Mouse (Mus musculus): Measurements from ENCODE around the gene Lgi4. TPM values are rescaled to one million over a fixed set of nuclear protein-coding genes. Genes with fewer than 3 reads are reported as not detected.

Gene Lgi4
- polyA plus RNA-seq, 1 experiment from 2014 or later, result 0.57 TPM

- 44% methylated on average over 10 of the region's 10 CpGs for WGBS
- H3K9me3 ChIP-seq, result no peaks in the 10 kb centered on the region
Measured at GRCm38 (mm10) chr7:31114646-31115045, 55.5 kb downstream of the Lgi4 start.

GRCm38 (mm10) chr7:31115182-31115581, 56.0 kb downstream of the Lgi4 start, which contains the start of gene Hpn:
TSS of gene Hpn (minus strand) at chr7:31115290.
- H3K9ac ChIP-seq, result no peak within 1 kb of the TSS
- no peak within 1 kb of the TSS for H3K4me3 ChIP-seq
- H3K27ac ChIP-seq (replicated peaks), result no peak within 1 kb of the TSS
- WGBS, result 30% methylated on average over 15 of the region's 15 CpGs
- no peaks in the 10 kb centered on the region for H3K9me3 ChIP-seq
- no peaks in the 10 kb centered on the region for H3K36me3 ChIP-seq
- H3K4me1 ChIP-seq (replicated peaks), result 0 out of 2 replicates have a peak, but pooled peaks cover 7% of the 10 kb centered on the region
- no peak within 1 kb of the TSS for H3K4me2 ChIP-seq
- no peak for ATAC-seq (ENCODE audit: low FRiP score, low read depth)
- H3K27me3 ChIP-seq, result no peaks in the 10 kb centered on the region

More at GRCm38 (mm10) chr7:31114646-31115045, 55.5 kb downstream of the Lgi4 start:
- Histone ChIP-seq H3K9ac (no peak overlapping the region), H3K27ac (replicated peaks) (no peak overlapping the region), H3K4me3 (no peak overlapping the region), H3K27me3 (no peaks in the 10 kb centered on the region), H3K4me2 (no peak overlapping the region), H3K36me3 (no peaks in the 10 kb centered on the region), H3K4me1 (replicated peaks) (0 out of 2 replicates have a peak, but pooled peaks cover 7% of the 10 kb centered on the region)
- ATAC-seq (ENCODE audit: low FRiP score, low read depth), result no peak

- no peak overlapping the region for H3K9ac ChIP-seq
- ATAC-seq (ENCODE audit: low FRiP score, low read depth), result no peak; the same call in 1 of the 2 replicates
- H3K4me1 ChIP-seq (replicated peaks), result 0 out of 2 replicates have a peak, but pooled peaks cover 7% of the 10 kb centered on the region
- no peak overlapping the region for H3K27ac ChIP-seq (replicated peaks)
- H3K9me3 ChIP-seq, result no peaks in the 10 kb centered on the region
- H3K36me3 ChIP-seq, result no peaks in the 10 kb centered on the region
- WGBS, result 41% methylated on average over 17 of the region's 17 CpGs
- H3K4me2 ChIP-seq, result no peak overlapping the region
- no peak overlapping the region for H3K4me3 ChIP-seq
- no peaks in the 10 kb centered on the region for H3K27me3 ChIP-seq
Measured at GRCm38 (mm10) chr7:31115587-31116043, 56.5 kb downstream of the Lgi4 start.

- H3K4me1 ChIP-seq (replicated peaks), result 0 out of 2 replicates have a peak, but pooled peaks cover 7% of the 10 kb centered on the region
- no peaks in the 10 kb centered on the region for H3K27me3 ChIP-seq
- H3K27ac ChIP-seq (replicated peaks), result no peak overlapping the region
- ATAC-seq (ENCODE audit: low FRiP score, low read depth), result no peak; the same call in 1 of the 2 replicates
- WGBS, result 39% methylated on average over 16 of the region's 16 CpGs
- H3K4me3 ChIP-seq, result no peak overlapping the region
- no peak overlapping the region for H3K4me2 ChIP-seq
- no peak overlapping the region for H3K9ac ChIP-seq
- no peaks in the 10 kb centered on the region for H3K9me3 ChIP-seq
- H3K36me3 ChIP-seq, result no peaks in the 10 kb centered on the region
Measured at GRCm38 (mm10) chr7:31116721-31117145, 57.6 kb downstream of the Lgi4 start.

- Histone ChIP-seq H3K27me3 (no peaks in the 10 kb centered on the region), H3K4me1 (replicated peaks) (0 out of 2 replicates have a peak, but pooled peaks cover 7% of the 10 kb centered on the region), H3K9ac (no peak overlapping the region), H3K36me3 (no peaks in the 10 kb centered on the region), H3K4me2 (no peak overlapping the region), H3K27ac (replicated peaks) (no peak overlapping the region), H3K9me3 (no peaks in the 10 kb centered on the region), H3K4me3 (no peak overlapping the region)
- 83% methylated on average over 11 of the region's 11 CpGs for WGBS
- ATAC-seq (ENCODE audit: low FRiP score, low read depth), result no peak
Measured at GRCm38 (mm10) chr7:31117465-31117864, 58.3 kb downstream of the Lgi4 start.

GRCm38 (mm10) chr7:31118486-31118885, 59.3 kb downstream of the Lgi4 start:
- H3K36me3 ChIP-seq, result no peaks in the 10 kb centered on the region
- no peak for ATAC-seq (ENCODE audit: low FRiP score, low read depth)
- H3K27me3 ChIP-seq, result no peaks in the 10 kb centered on the region
- H3K4me3 ChIP-seq, result no peak overlapping the region
- no peak overlapping the region for H3K27ac ChIP-seq (replicated peaks)
- H3K4me1 ChIP-seq (replicated peaks), result 0 out of 2 replicates have a peak, but pooled peaks cover 7% of the 10 kb centered on the region
- 69% methylated on average over 7 of the region's 7 CpGs for WGBS
- H3K9me3 ChIP-seq, result no peaks in the 10 kb centered on the region
- no peak overlapping the region for H3K9ac ChIP-seq
- H3K4me2 ChIP-seq, result no peak overlapping the region

- no peak for ATAC-seq (ENCODE audit: low FRiP score, low read depth)
- Histone ChIP-seq H3K27ac (replicated peaks) (no peak overlapping the region), H3K9me3 (no peaks in the 10 kb centered on the region), H3K4me2 (no peak overlapping the region), H3K4me1 (replicated peaks) (0 out of 2 replicates have a peak, but pooled peaks cover 7% of the 10 kb centered on the region), H3K4me3 (no peak overlapping the region), H3K36me3 (no peaks in the 10 kb centered on the region), H3K27me3 (peaks cover 3% of the 10 kb centered on the region), H3K9ac (no peak overlapping the region)
- 90% methylated on average over 5 of the region's 5 CpGs for WGBS
Measured at GRCm38 (mm10) chr7:31119556-31119955, 60.4 kb downstream of the Lgi4 start.

Small RNA genes within 50 kb of the gene (microRNA-seq; reads per million reads assigned to microRNA genes)
- gene Mir7050, result not detected

Other genes with a start within 250 kb of the Lgi4 start
- gene Ffar2, start 235.6 kb upstream of the Lgi4 start, polyA plus RNA-seq (2015; fragmentation: Nextera tagmentation; extraction: Ambion mirVana), result 0.21 TPM in 1 of 2 replicates, not detected in the other
- 0.13 TPM in 1 of 2 replicates, not detected in the other for gene Ffar3, start 203.2 kb upstream of the Lgi4 start, polyA plus RNA-seq (2015; fragmentation: Nextera tagmentation; extraction: Ambion mirVana)
- gene Ffar1, start 197.8 kb upstream of the Lgi4 start, polyA plus RNA-seq (2015; fragmentation: Nextera tagmentation; extraction: Ambion mirVana), result not detected in 2 replicates
- gene Cd22, start 179.0 kb upstream of the Lgi4 start, polyA plus RNA-seq (2015; fragmentation: Nextera tagmentation; extraction: Ambion mirVana), result 0.35 TPM in 1 of 2 replicates, not detected in the other
- gene Mag, start 144.5 kb upstream of the Lgi4 start, polyA plus RNA-seq (2015; fragmentation: Nextera tagmentation; extraction: Ambion mirVana), result 4.1 and 5.0 TPM in 2 replicates
- gene Hamp2, start 134.7 kb upstream of the Lgi4 start, polyA plus RNA-seq (2015; fragmentation: Nextera tagmentation; extraction: Ambion mirVana), result not detected in 2 replicates
- gene Hamp, start 115.3 kb upstream of the Lgi4 start, polyA plus RNA-seq (2015; fragmentation: Nextera tagmentation; extraction: Ambion mirVana), result not detected in 2 replicates
- gene Usf2, start 102.5 kb upstream of the Lgi4 start, polyA plus RNA-seq (2015; fragmentation: Nextera tagmentation; extraction: Ambion mirVana), result 27.3 and 29.3 TPM in 2 replicates
- 24.3 and 24.4 TPM in 2 replicates for gene Lsr, start 85.9 kb upstream of the Lgi4 start, polyA plus RNA-seq (2015; fragmentation: Nextera tagmentation; extraction: Ambion mirVana)
- gene Fam187b, start 85.6 kb upstream of the Lgi4 start, polyA plus RNA-seq (2015; fragmentation: Nextera tagmentation; extraction: Ambion mirVana), result 0.69 and 1.1 TPM in 2 replicates
- 19.2 and 26.8 TPM in 2 replicates for gene Fxyd5, start 16.9 kb upstream of the Lgi4 start, polyA plus RNA-seq (2015; fragmentation: Nextera tagmentation; extraction: Ambion mirVana)
- 265 and 282 TPM in 2 replicates for gene Fxyd7, start 7.9 kb upstream of the Lgi4 start, polyA plus RNA-seq (2015; fragmentation: Nextera tagmentation; extraction: Ambion mirVana)
- 46.2 and 55.7 TPM in 2 replicates for gene Fxyd1, start 2.1 kb upstream of the Lgi4 start, polyA plus RNA-seq (2015; fragmentation: Nextera tagmentation; extraction: Ambion mirVana)
- gene Fxyd3, start 17.4 kb downstream of the Lgi4 start, polyA plus RNA-seq (2015; fragmentation: Nextera tagmentation; extraction: Ambion mirVana), result 0.31 TPM in 1 of 2 replicates, not detected in the other
- 0.51 and 0.56 TPM in 2 replicates for gene Hpn, start 55.9 kb downstream of the Lgi4 start, polyA plus RNA-seq (2015; fragmentation: Nextera tagmentation; extraction: Ambion mirVana)
- 16.5 and 18.7 TPM in 2 replicates for gene Scn1b, start 67.7 kb downstream of the Lgi4 start, polyA plus RNA-seq (2015; fragmentation: Nextera tagmentation; extraction: Ambion mirVana)
- 212 and 233 TPM in 2 replicates for gene Gramd1a, start 96.6 kb downstream of the Lgi4 start, polyA plus RNA-seq (2015; fragmentation: Nextera tagmentation; extraction: Ambion mirVana)
- not detected in 2 replicates for gene Scgb2b2, start 231.2 kb downstream of the Lgi4 start, polyA plus RNA-seq (2015; fragmentation: Nextera tagmentation; extraction: Ambion mirVana)
- gene Scgb1b2, start 232.5 kb downstream of the Lgi4 start, polyA plus RNA-seq (2015; fragmentation: Nextera tagmentation; extraction: Ambion mirVana), result not detected in 2 replicates